Mouse (Mus musculus) hindbrain, embryonic 10.5 days (tissue): ENCODE measurements at regions not wholly inside any gene's neighbourhood (a gene's known extent, or its start where the extent isn't known, plus 50 kb on each side); places are given as distances from the start of the nearest gene placed in this dataset.
A peak's percentile ranks its signal among the peaks of the same experiment; 100 is the strongest.

Experiments used
- DNase-seq: peaks from one replicate; pipeline ENCODE4 v3.0.0-alpha.2; 2017; ENCODE audit warnings: low spot score
- H3K27ac ChIP-seq: fragments of 300-500 bp; sonication (generic); 2 replicates; pipeline ENCODE4 v1.5.1; 2016; ENCODE audit warnings: mild to moderate bottlenecking, moderate library complexity
- H3K27me3 ChIP-seq: fragments of 300-500 bp; sonication (generic); 2 replicates; pipeline ENCODE4 v1.6.1; 2016; ENCODE audit warnings: mild to moderate bottlenecking; ENCODE audit not compliant: poor library complexity, insufficient read depth, severe bottlenecking
- H3K36me3 ChIP-seq: fragments of 300-500 bp; sonication (generic); 2 replicates; pipeline ENCODE4 v1.6.1; 2016; ENCODE audit warnings: mild to moderate bottlenecking, moderate library complexity
- H3K4me1 ChIP-seq: fragments of 300-500 bp; sonication (generic); replicated peaks from 2 replicates; pipeline ENCODE4 v1.6.1; 2016; ENCODE audit warnings: mild to moderate bottlenecking
- H3K4me3 ChIP-seq: fragments of 300-500 bp; sonication (generic); 2 replicates; pipeline ENCODE4 v1.5.1; 2016; ENCODE audit warnings: mild to moderate bottlenecking, moderate library complexity
- H3K9me3 ChIP-seq: fragments of 300-500 bp; sonication (generic); 2 replicates; pipeline ENCODE4 v1.6.1; 2016; ENCODE audit warnings: mild to moderate bottlenecking, moderate library complexity
- WGBS: fragments of 180-500 bp; shearing (Covaris S2); methylation state at CpG from one replicate; pipeline ENCODE4 v1.1.7; 2016; 5-methylcytosine and 5-hydroxymethylcytosine counted together

DNA sequence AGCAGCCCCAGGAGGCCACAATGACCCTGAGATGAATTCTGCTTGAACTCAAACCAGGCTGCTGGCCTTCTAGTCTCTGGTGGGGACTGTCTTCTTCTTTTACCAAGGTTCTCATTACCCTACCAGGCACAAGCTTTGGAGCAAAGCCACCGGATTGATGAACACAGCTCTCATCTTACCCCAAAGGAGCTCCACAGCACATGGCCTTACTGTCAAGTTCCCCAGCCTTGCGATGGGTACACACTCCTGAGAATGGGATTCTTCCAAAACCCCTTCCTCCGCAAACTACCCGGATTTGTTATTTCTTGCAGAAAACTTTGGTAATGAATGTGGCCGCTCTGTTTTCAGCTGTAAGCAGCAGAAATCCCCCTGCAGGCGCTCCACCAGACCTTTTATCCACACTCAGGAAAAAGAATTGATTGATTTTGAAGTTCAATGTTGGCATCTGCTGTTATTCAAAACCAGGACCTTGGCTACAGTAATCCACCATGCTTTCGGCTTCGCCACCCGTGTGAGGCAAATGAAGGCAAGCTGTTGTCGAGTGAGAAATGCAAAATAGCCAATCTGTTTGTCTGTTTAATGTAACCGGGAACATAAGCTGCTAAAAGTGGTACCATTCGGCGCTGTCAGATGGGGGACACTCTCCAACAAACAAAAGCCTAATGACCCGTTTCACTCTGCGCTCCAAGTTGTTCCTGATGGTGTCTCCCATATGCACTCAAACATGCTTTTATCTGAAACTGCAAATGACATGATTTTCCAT lies 278.9 kb downstream of the Maf start:
- 89% methylated on average over 15 of the region's 15 CpGs for whole genome bisulfite sequencing
- H3K36me3 ChIP-seq: no peaks in the 10 kb centered on the region
- H3K27ac ChIP-seq: no peak overlapping the region
- no peak for DNase-seq
- no peaks in the 10 kb centered on the region for H3K9me3 ChIP-seq
- H3K27me3 ChIP-seq: peaks cover 62% of the 10 kb centered on the region
- H3K4me3 ChIP-seq: no peak overlapping the region
- H3K4me1 ChIP-seq: peaks cover 14% of the 10 kb centered on the region

DNA sequence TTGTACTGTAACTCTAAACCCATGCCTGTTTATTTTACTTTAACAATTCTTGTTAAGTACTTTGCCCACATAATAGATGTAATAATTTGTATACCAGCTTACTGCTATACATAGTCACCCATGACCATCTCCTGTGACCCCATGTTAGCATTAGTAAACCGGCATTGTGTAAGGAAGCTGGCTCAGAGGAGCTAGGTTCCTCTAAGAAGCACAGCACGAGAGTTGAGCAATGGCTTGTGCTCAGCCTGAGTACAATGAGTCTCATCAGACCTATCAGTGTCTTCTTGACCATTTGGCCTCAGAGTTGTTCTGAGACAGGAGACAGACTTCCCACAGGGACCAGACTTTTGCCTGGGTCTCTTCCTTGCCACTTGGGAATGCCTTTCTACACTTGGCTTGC lies 279.6 kb downstream of the Maf start:
- 72% methylated on average over 2 of the region's 2 CpGs for WGBS
- H3K27me3 ChIP-seq: peaks cover 67% of the 10 kb centered on the region

DNA sequence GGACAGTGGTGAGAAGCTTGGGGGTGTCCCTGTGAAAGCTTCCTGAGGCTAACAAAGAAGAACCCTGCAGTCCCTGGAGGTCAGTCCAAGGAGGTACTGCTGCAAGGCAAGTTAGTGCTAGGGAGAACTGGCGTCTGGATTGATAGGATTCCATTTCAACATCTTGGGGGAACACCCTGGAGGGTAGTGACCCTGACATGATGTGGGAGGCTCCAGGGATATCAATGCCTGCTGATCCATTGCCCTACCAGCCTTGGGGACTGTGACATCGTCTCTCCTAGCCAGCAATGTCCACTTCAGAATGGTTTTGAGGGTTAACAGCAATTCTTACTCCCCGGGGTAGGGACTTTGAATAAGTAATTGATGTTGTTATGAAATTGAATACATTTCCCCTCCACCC lies 280.1 kb downstream of the Maf start:
- WGBS: 67% methylated on average over 3 of the region's 3 CpGs
- Histone ChIP-seq H3K36me3 (no peaks in the 10 kb centered on the region), H3K27me3 (peaks cover 67% of the 10 kb centered on the region), H3K27ac (no peak overlapping the region), H3K4me3 (no peak overlapping the region), H3K4me1 (peaks cover 14% of the 10 kb centered on the region), H3K9me3 (no peaks in the 10 kb centered on the region)
- no peak for DNase-seq

More for the DNA sequence above, 279.6 kb downstream of the Maf start:
- Histone ChIP-seq H3K27ac (no peak overlapping the region), H3K9me3 (no peaks in the 10 kb centered on the region), H3K4me3 (no peak overlapping the region), H3K36me3 (no peaks in the 10 kb centered on the region), H3K4me1 (peaks cover 14% of the 10 kb centered on the region)
- DNase-seq: no peak

DNA sequence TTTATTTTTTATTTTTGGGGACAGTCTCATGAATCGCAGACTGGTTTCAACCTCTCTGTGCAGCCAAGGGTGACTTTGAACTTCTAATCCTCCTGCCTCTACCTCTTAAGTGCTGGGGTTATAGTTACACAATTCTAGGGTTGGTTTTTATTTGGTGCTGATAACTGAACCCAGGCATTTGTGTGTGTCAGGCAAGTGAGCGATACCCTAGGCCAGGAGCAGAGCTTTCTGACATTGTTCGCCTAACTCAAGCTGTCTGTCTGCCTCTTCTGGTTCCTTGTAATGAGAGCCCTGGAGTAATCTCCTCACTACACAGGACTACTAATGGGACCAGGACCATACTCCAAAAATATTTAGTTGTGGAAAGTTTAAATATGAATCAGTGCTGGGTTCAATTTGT lies 281.1 kb downstream of the Maf start:
- DNase-seq: no peak
- Histone ChIP-seq H3K4me1 (peaks cover 14% of the 10 kb centered on the region), H3K27ac (no peak overlapping the region), H3K4me3 (no peak overlapping the region), H3K9me3 (no peaks in the 10 kb centered on the region), H3K36me3 (no peaks in the 10 kb centered on the region), H3K27me3 (peaks cover 75% of the 10 kb centered on the region)
- 86% methylated on average over 3 of the region's 3 CpGs for WGBS

DNA sequence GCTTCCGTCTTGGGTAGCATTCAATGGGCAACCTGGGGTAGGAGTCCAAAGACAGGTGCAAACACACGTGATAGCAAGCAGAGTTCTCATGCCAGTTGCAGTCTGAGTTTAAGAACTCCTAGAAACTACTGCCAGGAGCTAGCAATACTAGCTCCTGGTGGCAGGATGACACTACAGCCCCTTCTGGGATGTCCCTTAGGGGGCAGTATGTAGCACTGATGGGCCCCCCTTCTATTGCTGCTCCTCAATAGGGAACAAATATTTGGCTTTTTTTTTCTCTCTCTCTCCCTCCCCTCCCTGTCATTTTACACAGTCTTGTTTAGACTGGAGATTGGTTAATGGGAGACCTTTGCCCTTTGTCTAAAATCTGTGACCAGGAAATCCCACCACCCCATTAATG lies 282.2 kb downstream of the Maf start:
- Histone ChIP-seq H3K4me3 (no peak overlapping the region), H3K27ac (no peak overlapping the region), H3K4me1 (peaks cover 14% of the 10 kb centered on the region), H3K27me3 (peaks cover 69% of the 10 kb centered on the region), H3K9me3 (no peaks in the 10 kb centered on the region), H3K36me3 (no peaks in the 10 kb centered on the region)
- DNase-seq: no peak
- WGBS: 60% methylated on average over 2 of the region's 2 CpGs

DNA sequence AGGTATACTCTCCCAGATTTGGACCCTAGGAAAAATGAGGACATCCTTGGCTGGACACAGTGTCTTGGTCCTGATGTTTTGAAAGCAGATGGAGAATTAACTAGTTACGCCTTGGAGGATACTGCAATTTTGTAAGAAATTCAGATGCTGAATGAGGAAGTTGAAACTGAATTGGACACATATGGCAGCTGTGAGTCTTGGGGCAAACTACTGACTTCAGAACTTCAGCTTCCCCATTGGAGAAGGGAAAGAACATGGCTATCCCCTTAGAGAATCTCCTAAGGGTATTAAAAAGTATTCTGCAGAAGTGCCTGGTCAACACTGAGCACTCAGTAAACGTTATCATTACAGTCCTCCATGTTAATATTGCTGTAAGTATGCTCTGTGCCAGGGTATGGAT lies 283.9 kb downstream of the Maf start:
- DNase-seq: no peak
- 85% methylated on average over 2 of the region's 2 CpGs for WGBS
- no peaks in the 10 kb centered on the region for H3K9me3 ChIP-seq
- H3K27ac ChIP-seq: no peak overlapping the region
- no peaks in the 10 kb centered on the region for H3K36me3 ChIP-seq
- H3K27me3 ChIP-seq: peaks cover 62% of the 10 kb centered on the region
- H3K4me1 ChIP-seq: peaks cover 27% of the 10 kb centered on the region
- H3K4me3 ChIP-seq: no peak overlapping the region

DNA sequence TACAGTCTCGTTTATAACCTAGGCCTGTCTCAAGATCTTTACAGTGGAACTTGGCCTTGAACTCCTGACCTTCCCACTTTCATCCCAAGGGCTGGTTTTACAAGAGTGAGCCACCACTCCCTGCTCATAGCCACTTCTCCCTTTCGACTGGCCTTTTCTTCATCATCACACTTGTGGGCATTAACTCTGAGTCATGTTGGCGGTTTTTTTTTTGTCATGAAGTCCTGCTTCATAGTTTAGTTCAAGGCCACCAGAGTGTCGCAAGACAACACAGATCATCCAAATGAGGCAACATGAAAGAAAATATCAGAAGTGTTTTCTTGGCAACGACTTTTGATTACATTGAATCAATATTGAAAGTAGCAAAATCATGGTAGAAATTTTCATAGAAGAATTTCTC lies 284.5 kb downstream of the Maf start:
- Histone ChIP-seq H3K27ac (no peak overlapping the region), H3K27me3 (peaks cover 61% of the 10 kb centered on the region), H3K36me3 (no peaks in the 10 kb centered on the region), H3K9me3 (no peaks in the 10 kb centered on the region), H3K4me3 (no peak overlapping the region), H3K4me1 (peaks cover 30% of the 10 kb centered on the region)
- WGBS: 84% methylated on average over 5 of the region's 5 CpGs
- no peak for DNase-seq

DNA sequence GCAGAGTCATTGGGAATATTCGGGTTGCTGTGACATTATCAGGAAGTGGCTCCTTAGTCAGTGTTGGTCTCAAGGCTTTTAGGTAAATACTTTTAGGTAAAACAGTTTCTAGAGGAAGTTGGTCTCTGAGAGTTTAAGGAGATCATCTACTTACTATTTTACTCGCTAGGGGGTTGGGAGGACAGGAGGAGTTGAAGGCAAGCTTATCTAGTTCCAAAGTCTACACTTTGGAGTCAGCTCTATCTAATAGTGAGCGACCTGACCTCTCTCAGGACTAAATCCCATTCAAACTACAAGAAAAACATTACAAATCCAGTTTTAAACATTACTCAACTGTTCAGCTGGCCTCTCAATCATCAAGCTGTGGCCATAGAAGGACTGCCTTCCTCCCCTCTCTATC lies 287.1 kb downstream of the Maf start:
- H3K36me3 ChIP-seq: no peaks in the 10 kb centered on the region
- no peak overlapping the region for H3K4me3 ChIP-seq
- WGBS: 81% methylated on average over 3 of the region's 3 CpGs
- no peak overlapping the region for H3K27ac ChIP-seq
- no peaks in the 10 kb centered on the region for H3K9me3 ChIP-seq
- peaks cover 25% of the 10 kb centered on the region for H3K4me1 ChIP-seq
- DNase-seq: no peak
- peaks cover 54% of the 10 kb centered on the region for H3K27me3 ChIP-seq

DNA sequence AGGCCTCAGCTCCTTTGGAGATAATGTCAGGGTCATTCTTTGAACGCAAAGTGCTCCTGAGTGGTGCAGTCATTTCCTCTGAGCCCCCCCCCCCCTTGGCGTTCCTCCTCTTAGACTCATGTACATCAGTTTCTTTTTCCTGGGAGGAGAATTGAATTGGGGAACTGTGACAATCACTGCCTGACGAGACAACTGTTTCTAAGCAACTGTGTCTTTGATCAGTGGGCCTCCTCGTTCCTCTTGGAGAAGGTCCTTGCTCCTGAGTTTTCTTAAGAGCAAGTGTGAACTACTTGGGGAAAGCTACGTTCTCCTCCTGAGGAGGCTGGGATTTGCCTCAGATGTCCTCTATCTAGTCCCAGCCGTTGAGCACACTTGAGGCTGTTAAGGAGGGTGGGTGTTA lies 287.5 kb downstream of the Maf start:
- no peak overlapping the region for H3K4me3 ChIP-seq
- no peaks in the 10 kb centered on the region for H3K36me3 ChIP-seq
- peaks cover 54% of the 10 kb centered on the region for H3K27me3 ChIP-seq
- H3K27ac ChIP-seq: no peak overlapping the region
- DNase-seq: no peak
- peaks cover 21% of the 10 kb centered on the region for H3K4me1 ChIP-seq
- no peaks in the 10 kb centered on the region for H3K9me3 ChIP-seq
- 38% methylated on average over 6 of the region's 6 CpGs for WGBS

DNA sequence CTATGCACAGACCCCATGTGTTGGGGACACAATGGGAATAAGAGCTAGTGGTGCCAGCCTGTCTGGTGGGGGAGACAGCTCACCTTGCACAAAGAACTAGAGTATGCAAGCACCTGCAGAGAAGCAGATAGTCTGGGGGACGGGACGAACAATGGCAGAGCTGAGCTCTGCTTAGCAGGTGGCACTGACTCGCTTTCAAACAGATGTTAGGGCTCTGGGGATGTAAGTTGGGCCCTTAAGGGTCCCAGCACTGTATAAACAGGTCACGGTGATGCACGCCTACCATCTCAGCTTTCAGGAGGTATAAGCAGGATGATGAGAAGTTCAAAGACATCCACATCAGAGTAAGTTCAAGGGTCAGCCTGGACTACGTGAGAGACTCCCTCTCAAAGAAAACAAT lies 289.5 kb downstream of the Maf start:
- Histone ChIP-seq H3K27me3 (peaks cover 33% of the 10 kb centered on the region), H3K4me1 (peaks cover 37% of the 10 kb centered on the region), H3K27ac (no peak overlapping the region), H3K36me3 (no peaks in the 10 kb centered on the region), H3K4me3 (no peak overlapping the region), H3K9me3 (no peaks in the 10 kb centered on the region)
- no peak for DNase-seq
- 40% methylated on average over 6 of the region's 6 CpGs for WGBS

DNA sequence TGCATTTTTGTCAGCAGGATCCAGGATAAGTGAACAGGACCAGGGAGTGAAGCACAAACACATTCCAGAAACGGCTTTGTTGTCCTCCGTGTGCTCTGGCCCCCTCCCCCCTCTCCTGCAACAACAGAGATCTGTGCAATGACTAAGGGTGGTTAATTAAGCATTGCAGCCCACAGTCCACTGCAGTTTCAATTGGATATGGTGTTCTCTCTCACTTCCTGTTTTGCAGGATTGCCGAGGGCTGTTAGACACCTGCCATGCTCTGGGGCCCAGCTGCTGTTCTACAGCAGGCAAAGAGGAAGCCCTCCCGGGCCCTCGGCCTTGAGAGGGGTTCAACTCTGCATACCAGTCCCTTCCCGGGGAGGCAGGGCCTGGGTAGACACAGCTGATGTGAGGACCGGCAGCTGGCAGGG lies 293.5 kb downstream of the Maf start:
- 19% methylated on average over 7 of the region's 7 CpGs for whole genome bisulfite sequencing
- peaks cover 18% of the 10 kb centered on the region for H3K27me3 ChIP-seq
- DNase-seq: peak; percentile 54
- H3K4me3 ChIP-seq: no peak overlapping the region
- H3K9me3 ChIP-seq: no peaks in the 10 kb centered on the region
- H3K27ac ChIP-seq: peak overlapping the region; percentile 70
- peaks cover 28% of the 10 kb centered on the region for H3K4me1 ChIP-seq
- H3K36me3 ChIP-seq: no peaks in the 10 kb centered on the region

DNA sequence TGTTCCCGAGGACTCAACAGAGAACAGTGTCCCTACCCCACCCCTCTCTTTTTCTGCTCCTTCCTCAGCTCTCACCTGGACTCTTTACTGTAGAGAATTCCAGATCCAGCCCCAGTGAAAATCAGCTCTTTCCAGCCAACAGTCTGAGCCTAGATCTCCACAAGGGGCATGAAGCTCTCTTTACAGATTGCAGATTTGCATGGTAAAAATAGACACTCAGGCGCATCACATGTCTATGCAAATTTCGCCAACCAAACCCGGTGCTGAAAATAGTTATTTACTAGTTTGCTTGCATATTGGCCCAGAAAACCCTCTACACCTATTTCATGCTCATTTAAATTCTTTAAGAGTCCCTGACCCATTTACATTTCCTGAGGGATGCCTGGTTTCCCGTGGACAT lies 295.8 kb downstream of the Maf start:
- DNase-seq: no peak
- Histone ChIP-seq H3K27me3 (no peaks in the 10 kb centered on the region; the same call in 1 of the 2 replicates), H3K4me3 (no peak overlapping the region), H3K4me1 (peaks cover 18% of the 10 kb centered on the region), H3K36me3 (no peaks in the 10 kb centered on the region), H3K27ac (no peak overlapping the region), H3K9me3 (no peaks in the 10 kb centered on the region; the same call in 1 of the 2 replicates)
- WGBS: 84% methylated on average over 5 of the region's 5 CpGs

DNA sequence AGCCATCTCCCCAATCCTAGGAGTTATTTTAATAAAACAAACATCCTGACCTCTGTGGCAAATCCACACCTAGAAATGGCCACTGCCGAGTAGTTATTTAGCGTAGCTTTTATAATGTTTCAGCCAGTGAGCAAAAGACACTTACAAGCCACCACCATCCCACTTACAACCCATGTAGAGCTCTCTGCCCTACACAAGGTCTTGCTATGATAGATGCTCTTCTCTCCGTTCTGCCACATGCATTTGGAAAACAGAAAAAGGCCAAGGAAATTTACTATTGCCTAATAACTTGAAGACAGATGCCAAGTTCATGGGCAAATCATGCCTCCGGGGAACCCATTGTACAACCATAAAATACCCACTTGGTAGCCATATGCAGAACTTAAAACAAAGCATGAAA lies 296.5 kb downstream of the Maf start:
- Histone ChIP-seq H3K4me3 (no peak overlapping the region), H3K4me1 (peaks cover 18% of the 10 kb centered on the region), H3K9me3 (no peaks in the 10 kb centered on the region; the same call in 1 of the 2 replicates), H3K36me3 (no peaks in the 10 kb centered on the region), H3K27me3 (no peaks in the 10 kb centered on the region; the same call in 1 of the 2 replicates), H3K27ac (no peak overlapping the region)
- DNase-seq: no peak
- 94% methylated on average over 4 of the region's 4 CpGs for whole genome bisulfite sequencing

DNA sequence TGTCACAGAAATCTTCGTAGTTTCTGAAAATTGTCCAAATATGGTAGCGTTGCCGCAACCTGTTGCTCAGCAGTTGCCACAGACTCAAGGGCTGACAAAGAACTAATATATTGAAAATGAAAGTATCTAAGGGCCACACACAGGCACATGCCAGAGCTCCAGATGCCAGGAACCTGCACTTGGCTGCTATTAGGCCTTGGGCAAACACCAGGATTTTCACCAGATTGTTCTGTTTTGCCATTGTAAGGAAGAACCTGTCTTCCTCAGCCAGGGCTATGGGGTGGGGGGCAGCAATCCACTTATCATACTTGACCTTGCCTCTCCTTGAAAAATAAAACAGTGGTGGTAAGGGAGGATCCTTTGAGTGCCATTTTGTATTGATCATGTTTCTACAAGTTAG lies 297.4 kb downstream of the Maf start:
- no peak for DNase-seq
- no peaks in the 10 kb centered on the region; the same call in 1 of the 2 replicates for H3K9me3 ChIP-seq
- no peaks in the 10 kb centered on the region for H3K36me3 ChIP-seq
- no peak overlapping the region for H3K4me3 ChIP-seq
- H3K27me3 ChIP-seq: peaks cover 4% of the 10 kb centered on the region; the same call in 1 of the 2 replicates
- H3K27ac ChIP-seq: no peak overlapping the region
- H3K4me1 ChIP-seq: peaks cover 18% of the 10 kb centered on the region
- WGBS: 97% methylated on average over 3 of the region's 3 CpGs
